Mouse (Mus musculus) monocyte, adult 2 months (primary cell): ENCODE results near the gene Fcer1g.

ENCODE experiments used
- DNase-seq, 2 experiments: peaks; one replicate each; pipeline ENCODE4 v3.0.0; 2022; ENCODE audit warnings: low spot score in 2 of 2, low read depth in 1 of 2

Gene Fcer1g

DNA sequence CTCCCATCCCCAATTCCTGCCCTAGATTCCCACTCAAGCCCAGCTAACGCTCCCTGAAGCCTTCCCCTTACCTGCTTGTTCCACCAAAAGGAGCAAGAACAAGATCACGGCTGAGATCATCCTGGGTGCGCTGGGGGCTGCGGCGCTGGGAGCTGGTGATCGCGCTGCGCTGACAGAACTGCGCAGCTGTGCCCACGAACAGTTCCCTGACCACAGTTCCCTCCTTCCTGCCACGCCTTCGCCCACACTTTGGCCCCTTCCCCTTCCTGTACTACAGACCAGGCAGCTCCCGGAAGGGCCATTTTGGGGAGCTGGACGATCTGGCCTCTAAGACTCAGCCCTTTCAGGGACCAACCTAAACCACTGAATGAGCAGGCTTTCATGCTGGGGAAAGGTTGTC, at the start of gene Fcer1g:
Gene Fcer1g, minus strand, starts transcription at position 240 of the 400 bp plus-strand sequence.
- DNase-seq, result peak; percentile 39 to 70

- no peak for DNase-seq
Observed at GRCm38 (mm10) chr1:171283188-171284160, 49.3 kb upstream of the Fcer1g start.

DNA sequence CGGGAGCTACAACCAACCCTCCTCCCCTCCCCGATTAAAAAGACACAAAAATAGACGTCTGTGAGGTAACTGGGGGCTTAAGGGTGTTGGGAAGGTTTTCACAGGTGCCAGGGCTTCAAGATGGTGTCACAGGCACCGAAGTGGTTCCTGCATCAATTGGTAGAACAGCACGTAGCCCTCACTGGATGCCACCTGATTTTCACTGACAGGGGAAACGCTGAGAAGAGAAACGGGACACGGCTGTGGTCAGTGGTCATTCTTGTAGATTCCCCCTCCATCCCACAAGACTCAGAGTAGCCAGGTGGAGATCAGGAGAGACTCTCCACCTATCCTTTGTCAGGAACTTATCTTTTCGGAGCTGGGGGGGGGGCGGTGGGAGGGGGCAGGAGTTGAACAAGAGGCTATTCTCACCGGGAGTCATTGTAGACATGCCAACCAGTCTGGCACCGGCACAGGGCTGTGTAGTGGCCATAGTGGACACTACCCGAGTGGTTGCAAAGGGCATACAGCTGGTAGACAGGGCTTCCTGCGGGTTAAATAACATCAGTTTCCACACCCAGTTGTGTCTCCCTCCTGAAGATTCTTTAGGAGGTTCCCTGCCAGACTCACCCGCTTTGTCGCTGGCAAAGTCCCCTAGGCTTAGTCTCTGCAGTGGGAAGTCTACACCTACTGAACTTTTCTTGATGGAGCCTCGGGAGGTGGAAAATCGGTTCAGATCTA, 48.1 kb upstream of the Fcer1g start:
- DNase-seq, result no peak

GRCm38 (mm10) chr1:171281528-171281923, 47.4 kb upstream of the Fcer1g start:
- peak; percentile 49 to 78 for DNase-seq

DNA sequence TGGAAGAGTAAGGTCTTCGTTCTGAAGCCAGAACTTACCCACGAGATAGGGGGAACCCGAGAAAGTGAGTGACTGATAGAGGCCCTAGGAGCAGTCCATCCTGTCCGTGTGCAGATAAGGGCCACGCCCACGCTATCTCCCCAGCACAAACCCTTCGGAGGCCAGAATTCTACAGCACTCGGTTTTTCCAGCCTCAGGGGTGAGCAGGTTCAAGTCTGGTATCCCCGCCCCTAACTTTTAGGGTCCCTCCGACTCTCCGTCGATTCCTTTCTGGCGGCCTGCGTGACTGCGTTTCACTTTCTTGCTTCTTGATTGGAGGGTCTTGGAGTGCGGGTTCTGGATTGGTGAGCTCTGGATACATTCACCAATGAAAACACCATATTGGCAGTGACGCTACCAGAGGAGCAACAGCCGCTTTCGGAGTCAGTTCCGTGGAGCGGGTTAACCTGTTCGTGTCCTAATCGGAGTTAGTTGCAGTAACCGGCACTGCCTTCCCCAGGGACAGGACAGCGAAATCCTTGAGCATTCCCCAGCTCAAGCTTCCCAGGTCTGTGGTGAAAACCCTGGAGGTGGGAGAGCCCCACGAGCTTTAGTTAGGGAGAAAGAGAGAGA, 46.9 kb upstream of the Fcer1g start, which contains the start of gene Ppox:
Gene Ppox, minus strand, starts transcription at position 271 of the 612 bp plus-strand sequence.
- DNase-seq, result peak; percentile 83 to 84

GRCm38 (mm10) chr1:171280250-171280915, 46.2 kb upstream of the Fcer1g start:
- DNase-seq, result no peak

DNA sequence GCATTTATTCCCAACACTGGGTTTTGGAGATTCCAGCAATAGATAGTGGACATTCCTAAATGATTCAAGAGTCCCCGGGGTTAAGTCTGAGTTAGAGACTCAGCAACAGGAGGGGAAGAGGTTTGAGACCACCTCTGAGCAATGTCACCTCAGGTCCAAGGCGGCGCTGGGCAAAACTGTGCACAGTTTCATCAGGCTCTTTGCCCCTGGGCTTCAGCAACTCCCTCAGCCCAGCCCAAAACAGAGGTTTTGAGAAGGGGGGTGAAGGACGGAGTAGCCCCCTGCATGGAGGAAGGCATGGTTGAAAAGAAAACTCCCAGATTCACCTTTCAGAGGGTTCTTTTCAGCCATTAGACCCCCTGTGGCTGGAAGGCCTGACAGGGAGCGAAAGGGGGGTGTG, 45.6 kb upstream of the Fcer1g start:
- no peak for DNase-seq

GRCm38 (mm10) chr1:171279012-171279705, 45.0 kb upstream of the Fcer1g start:
- DNase-seq, result no peak

- DNase-seq, result no peak
Observed at GRCm38 (mm10) chr1:171278436-171278835, 44.3 kb upstream of the Fcer1g start.

GRCm38 (mm10) chr1:171277736-171278135, 43.6 kb upstream of the Fcer1g start:
- no peak for DNase-seq

DNA sequence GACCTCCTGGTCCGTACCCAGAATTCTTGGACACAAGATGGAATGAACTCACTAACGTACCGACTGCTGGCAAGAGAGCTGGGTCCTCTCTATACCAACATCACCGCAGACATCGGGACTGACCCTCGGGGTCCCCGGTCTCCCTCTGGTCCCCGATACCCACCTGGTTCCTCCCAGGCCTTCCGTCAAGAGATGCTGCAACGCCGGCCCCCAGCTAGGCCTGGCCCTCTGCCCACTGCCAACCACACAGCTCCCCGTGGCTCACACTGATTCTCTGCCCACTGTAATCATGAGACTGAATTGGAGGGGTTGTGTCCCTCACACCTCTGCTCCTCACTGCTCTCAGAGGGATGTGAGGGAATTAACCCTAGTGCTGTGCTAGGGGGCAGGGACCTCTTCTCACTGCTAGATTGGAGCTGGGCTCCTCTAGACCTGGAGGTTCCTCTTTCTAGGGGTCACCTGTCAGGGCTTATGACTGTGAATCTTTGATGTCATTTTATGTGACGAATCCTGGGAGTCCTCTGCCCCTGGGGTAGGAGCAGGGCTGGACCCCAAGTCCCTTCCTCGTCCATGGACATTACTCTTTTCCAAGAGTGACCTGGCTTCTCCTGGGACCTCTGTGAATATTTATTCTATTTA, 42.1 kb upstream of the Fcer1g start:
- no peak for DNase-seq

DNA sequence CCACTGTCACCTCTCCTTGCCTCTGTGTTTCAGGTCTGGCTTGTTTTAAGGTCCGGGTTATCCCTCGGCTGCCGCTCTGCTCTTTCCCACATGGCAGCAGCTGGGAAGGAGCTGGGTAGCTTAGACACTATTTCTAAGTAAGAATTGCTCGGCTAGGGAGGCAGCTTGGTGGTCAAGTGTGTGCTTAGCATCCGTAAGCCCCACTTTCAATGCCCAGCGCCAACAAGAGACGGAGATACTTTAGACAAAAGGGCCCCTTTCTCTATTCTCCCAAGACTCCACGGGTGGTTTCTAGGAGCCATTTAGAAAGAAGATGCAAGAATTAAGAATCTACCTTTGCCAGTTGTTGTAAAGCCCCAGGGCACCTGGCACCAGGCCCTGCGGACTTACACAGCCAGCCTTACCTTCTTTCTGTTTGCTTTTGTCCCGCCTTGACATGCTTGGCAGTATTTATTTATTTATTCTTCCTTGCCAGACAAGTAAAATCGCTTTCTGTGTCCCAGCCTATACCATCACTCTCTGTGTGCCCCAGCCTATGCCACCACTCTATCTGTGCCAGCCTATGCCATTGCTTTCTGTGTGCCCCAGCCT, 41.1 kb upstream of the Fcer1g start:
- no peak for DNase-seq

GRCm38 (mm10) chr1:171274171-171274570, 40.0 kb upstream of the Fcer1g start:
- DNase-seq, result no peak

DNA sequence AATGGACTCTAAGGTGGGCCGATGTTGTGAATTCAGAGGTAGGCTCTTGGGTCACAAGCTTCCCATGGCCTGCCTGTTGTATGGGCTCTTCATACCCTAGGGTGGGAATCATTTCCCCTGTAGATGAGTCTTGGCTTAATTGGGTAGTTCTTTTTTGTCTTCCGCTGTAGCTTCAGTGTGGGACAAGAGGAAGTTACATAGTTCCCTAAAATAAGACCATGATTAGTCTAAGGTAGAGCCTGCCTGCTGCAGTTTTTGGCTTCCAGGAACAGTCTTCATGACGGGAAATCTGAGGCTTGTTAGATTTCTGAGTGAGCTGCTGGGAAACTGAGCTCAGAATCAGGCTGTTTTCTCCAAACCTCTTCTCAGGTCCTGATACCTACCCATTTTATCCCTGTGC, 37.9 kb upstream of the Fcer1g start:
- no peak for DNase-seq

DNA sequence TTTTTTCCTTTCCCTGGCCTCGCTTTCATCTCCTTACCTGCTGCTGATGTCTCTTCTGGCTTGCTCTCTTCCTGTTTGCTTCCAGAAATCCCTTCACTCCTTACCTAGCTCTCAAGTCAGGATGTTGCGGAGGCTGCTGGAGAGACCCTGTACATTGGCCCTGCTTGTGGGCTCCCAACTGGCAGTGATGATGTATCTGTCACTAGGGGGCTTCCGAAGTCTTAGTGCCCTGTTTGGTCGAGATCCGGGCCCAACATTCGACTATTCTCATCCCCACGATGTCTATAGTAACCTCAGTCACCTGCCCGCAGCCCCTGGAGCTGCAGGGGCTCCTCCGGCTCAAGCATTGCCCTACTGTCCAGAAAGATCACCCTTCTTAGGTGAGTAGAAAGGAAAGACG, 37.5 kb upstream of the Fcer1g start:
- DNase-seq, result no peak

GRCm38 (mm10) chr1:171271196-171271595, 37.0 kb upstream of the Fcer1g start:
- DNase-seq, result no peak

DNA sequence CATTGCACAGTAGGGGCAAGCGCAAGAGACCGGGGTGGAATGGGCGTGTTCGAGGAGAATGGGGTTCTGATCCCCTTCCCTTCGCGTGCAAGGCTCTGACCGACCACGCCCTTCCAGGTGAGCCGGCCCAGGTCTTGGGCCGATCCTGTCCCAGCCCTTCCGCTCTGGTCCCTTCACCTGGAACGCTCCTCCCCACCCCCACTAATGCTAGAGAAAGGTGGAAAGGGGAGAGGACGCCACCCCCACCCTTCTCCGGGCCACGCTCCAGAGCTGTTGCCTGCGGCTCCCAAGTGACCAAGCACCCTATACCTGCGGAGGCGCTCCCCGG, 36.4 kb upstream of the Fcer1g start:
- DNase-seq, result no peak

- DNase-seq, result peak; percentile 57 to 87
Observed at GRCm38 (mm10) chr1:171269848-171270572, 35.8 kb upstream of the Fcer1g start, which contains the start of gene B4galt3. Gene B4galt3 (plus strand): TSS chr1:171270328.

- DNase-seq, result no peak
Observed at GRCm38 (mm10) chr1:171268341-171268740, 34.2 kb upstream of the Fcer1g start.
